Mouse (Mus musculus) adrenal gland, adult 8-10 months (tissue): ENCODE measurements around the gene Hist1h2ai. TPM values are rescaled to one million over a fixed set of nuclear protein-coding genes. Genes with fewer than 3 reads are reported as not detected.
"Not testable (repeated sequence)": the region's sequence is repeated elsewhere in the genome, so short reads cannot be mapped to it uniquely, and the experiment has no call there.

Experiments used
- DNase-seq: peaks from one replicate; pipeline ENCODE4 v3.0.0; 2022
- total RNA-seq, 4 experiments: library from RNA; stranded (reverse); gene quantifications; 2 replicates each; pipeline ENCODE4 v1.2.4; 2022

Hist1h2ai gene
- total RNA-seq, 4 experiments from 2014 or later: 2.1 to 9.9 (median 7.2) TPM

DNA sequence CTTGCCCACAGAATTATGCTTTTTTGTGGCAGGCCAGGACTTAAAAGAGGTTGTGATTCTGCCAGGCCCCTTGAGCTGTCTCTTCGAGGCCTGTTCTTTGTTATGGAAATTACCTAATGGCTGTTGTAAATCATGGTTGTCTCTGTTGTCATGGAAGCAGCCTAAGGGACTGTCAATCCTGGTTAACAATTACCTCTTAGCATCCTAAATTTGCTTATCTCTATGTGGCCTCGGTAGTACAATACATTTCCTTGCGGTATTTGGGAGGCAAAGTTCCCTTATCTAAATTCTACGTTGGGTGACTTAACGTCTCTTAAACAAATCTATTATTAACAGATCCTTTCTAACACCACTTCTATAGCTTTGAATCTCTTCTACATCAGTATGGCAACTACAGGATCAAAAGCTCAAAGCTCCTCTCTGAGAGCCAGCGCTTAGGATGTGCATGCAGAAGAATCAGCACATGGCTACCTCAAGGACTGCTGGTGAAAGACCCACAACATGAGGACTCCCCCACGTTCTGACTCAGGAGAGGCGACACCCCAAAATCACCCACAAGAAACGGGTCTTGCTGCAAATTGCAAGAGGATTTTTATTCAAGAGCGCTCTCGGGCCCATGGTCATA is 11.8 kb downstream of the Hist1h2ai start:
- DNase-seq: no peak

DNA sequence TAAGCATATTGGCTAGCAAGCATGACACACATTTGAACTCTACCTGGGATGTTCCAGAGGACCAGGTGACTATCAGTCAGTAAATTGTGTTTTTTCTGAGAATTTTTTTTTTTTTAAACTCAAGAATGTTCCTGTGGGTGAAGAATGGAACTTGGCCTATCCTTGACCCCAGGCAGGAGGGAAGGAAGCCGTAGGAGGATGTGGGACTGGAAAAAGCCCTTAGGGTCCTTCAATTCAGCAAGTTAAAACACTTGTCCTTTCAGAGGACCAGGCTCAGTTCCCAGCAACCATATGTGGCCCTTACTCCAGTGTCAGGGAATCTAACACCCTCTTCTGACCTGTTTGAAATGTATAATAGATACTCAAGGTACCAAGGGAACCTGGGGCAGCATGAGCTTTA is 13.3 kb downstream of the Hist1h2ai start:
- DNase-seq: no peak

DNA sequence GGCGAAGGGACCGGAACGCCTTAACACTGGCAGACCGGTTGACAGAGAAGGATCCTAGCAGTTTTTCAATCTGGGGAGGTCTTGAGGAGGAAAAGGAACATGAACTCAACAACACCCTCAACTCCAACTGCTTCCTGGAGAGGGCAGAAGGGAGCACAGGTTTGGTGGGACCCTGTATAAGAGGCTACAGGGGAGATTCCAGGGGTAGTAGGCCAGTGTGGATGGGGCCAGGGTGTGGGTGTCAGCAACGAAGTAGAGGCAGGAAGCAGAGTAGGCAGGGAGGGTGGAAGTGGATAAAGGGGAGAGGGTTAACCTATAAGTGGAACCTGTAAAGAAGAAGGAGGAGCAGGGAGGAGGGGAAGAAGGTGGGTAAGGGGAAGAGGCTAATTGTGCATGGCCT is 17.2 kb downstream of the Hist1h2ai start:
- DNase-seq: no peak

DNA sequence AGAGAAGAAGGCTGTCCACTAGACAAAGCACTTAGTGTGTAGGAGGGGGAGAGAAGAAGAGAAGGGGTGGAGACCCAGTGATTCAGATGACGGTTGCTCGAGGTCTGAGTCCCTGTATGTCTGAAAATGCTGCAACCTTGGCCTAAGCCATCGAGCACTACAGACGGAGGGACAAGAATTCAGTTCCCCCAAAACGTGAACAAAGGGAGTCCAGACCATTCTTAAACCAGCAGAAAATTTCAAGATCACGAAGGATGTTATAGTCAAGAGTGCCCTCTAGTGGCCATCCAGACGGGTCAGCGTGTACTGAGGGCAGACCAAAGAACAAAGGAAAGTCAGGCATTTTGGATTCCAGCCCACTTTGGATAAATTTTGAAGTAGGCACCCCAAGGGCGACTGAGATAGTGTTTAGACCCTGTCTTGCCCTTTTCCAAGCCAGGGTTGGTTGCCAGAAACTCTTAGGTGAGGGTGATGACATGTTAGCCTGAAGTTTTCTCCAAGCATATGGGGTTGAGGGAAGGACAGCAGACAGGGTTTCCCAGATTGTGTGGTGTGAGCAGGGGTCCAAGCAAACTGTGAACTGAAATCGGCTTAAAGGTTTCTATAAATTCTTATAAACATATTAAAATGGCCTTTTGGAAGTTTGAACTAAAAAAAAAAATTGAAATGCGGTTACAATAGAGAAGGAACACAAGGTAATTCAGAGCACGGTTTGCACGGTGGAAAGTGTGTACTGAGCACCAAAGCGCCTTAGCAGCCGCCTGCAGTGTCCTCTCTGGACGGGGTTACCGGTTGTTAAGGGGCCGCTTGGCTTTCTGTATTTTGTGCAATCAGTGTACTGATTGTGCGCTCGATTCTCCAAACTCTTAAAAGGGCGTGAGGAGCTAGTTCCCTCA is 18.0 kb downstream of the Hist1h2ai start:
- peak; percentile 58 for DNase-seq

DNA sequence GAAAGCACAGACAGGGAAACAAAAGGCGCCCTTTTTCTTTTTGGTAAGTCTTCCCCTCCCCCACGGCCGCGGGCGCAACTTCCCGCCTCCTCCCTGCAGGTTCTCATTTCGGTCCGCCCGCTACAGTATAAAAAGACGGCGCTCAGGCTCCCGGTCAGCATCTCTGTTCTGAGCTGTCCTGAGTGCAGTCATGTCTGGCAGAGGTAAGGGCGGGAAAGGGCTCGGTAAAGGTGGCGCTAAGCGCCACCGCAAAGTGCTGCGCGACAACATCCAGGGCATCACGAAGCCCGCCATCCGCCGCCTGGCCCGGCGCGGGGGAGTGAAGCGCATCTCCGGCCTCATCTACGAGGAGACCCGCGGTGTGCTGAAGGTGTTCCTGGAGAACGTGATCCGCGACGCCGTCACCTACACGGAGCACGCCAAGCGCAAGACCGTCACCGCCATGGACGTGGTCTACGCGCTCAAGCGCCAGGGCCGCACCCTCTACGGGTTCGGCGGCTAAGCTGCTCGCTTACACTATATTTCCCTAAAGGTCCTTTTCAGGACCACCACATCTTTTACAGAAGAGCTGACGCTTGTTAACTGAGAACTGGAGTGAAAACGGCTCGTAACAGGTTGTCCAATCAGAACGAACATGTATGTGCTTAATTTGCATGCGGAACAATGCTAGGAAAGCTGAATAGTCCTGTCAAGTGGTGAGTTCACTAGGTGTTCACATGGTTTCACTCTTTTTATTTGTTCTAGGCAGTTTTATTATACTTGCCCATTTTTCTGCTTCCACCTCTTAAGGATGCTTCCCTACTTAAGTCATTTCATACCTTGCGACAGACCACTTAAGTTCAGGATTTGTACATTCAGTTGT is 18.9 kb downstream of the Hist1h2ai start, which contains the start of gene Hist1h4j:
Gene Hist1h4j (plus strand): TSS at position 159 of the 862 bp plus-strand sequence.
- peak; percentile 47 for DNase-seq

DNA sequence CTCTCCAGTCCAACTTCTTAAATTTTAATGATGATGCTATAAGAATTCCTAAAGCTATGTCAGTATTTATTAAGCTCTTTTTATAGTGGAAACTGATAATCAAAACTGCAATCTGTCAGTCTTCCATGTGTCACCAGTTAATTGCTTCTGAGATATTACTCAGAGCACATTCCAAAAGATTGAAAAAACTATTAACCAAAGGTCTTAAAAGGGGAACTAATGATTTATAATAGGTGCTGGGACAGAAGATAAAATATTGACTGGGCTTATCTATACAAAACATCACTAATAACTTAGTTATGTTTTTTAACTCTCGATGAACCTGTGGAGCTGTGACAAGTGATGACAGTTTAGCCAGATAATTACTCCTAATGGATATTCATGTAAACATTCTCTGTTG is 28.8 kb downstream of the Hist1h2ai start:
- no peak for DNase-seq

DNA sequence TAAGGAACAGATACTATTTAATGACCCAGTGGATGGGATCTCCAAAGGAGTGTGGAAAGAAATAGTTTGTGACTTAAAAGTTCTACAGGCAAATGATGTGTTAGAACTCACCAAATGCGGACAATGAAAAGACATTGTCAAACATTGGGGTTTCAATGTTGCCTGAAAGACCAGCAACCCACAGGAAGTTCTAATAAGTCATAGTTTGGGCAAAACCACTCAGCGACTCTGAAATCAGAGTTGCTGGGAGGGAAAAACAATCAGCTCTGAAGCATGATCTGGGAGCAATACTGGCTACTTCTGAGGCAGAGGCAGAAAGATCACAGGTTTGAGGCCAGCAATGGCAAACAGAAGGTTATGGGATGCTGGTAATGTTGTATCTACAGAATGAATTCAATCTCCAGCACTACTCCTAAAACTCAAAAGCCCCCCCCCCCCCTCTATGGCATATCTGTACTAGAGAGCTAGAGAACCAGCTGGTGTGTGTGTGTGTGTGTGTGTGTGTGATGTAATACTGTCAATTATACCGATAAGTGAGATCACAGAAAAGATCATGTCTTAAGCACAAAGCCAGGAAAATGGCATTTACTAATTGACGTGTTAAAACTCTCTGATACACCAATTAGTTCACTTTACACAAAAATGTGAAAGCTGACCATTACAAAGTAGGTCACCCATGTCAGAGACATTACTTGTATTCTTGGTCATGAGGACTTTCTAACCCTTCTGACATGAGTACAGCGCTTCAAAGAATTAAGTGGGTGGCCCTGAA is 33.4 kb downstream of the Hist1h2ai start:
- no peak for DNase-seq

DNA sequence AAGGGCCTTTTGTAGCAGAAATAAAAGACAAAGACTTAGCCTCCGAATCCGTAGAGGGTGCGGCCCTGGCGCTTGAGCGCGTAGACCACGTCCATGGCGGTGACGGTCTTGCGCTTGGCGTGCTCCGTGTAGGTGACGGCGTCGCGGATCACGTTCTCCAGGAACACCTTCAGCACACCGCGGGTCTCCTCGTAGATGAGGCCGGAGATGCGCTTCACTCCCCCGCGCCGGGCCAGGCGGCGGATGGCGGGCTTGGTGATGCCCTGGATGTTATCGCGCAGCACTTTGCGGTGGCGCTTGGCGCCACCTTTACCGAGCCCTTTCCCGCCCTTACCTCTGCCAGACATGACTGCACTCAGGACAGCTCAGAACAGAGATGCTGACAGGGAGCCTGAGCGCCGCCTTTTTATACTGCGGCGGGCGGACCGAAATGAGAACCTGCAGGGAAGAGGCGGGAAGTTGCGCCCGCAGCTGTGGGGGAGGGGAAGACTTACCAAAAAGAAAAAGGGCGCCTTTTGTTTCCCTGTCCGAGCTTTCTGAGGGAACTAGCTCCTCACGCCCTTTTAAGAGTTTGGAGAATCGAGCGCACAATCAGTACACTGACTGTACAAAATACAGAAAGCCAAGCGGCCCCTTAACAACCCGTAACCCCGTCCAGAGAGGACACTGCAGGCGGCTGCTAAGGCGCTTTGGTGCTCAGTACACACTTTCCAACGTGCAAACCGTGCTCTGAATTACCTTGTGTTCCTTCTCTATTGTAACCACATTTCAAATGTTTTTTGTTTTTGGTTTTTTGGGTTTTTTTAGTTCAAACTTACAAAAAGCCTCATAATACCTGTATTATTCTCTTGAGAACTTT is 34.2 kb downstream of the Hist1h2ai start, which contains the start of gene Hist1h4k:
Gene Hist1h4k (minus strand): TSS at position 347 of the 859 bp plus-strand sequence.
- peak; percentile 83 for DNase-seq

DNA sequence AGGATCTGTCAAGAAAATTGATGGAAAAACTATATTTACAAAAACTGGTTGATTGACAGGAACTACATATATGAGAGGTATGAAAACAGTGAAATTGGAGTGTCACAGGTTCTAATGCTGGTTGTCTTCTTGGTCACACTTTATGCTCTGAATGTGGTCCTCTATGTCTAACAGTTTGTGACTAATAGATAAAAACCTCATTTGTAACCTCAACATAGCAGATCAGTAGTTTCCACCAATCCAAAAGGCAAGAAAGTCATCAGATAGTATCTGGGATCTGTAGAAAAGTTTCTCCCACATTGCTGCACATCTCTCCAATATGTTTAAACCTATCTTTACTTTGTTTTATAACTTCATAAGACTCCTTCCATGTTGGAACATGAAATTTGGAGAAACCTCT is 35.2 kb downstream of the Hist1h2ai start:
- DNase-seq: no peak

DNA sequence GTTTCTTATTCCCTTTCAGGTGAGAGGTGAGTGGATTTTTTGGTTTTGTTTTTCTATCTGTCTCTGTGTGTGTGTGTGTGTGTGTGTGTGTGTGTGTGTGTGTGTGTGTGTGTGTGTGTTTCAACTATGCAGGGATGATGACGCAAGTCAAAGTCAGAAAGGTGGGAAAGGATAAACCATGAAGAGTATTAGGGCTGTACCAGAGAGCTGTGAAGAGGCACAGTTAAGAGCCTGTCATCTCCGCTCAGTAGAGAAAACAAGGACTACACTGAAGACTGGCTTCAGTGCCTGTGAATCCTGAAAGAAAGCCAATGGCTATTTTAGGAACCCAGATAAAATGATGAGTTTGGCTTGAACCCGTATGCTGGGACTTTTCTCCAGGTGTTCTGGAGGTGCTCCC is 35.6 kb downstream of the Hist1h2ai start:
- DNase-seq: no peak

DNA sequence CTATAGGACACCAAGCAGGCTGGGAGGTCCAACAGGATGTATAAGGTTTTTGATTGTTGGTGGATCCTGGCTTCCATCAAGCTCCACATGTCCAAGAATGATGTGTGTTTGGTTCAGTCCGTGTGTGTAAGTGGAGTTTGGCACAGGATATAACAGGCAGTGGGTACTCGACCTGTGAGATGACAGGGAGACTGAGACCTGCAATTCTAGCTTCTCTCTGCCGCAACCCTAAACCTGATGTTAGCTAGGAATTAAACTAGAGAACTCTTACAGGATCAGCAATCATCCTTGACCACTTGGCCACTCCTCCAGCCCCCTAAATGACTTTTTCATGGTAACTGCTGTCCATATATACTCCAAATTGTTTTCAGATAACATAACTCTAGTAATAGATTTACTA is 36.1 kb downstream of the Hist1h2ai start:
- no peak for DNase-seq

DNA sequence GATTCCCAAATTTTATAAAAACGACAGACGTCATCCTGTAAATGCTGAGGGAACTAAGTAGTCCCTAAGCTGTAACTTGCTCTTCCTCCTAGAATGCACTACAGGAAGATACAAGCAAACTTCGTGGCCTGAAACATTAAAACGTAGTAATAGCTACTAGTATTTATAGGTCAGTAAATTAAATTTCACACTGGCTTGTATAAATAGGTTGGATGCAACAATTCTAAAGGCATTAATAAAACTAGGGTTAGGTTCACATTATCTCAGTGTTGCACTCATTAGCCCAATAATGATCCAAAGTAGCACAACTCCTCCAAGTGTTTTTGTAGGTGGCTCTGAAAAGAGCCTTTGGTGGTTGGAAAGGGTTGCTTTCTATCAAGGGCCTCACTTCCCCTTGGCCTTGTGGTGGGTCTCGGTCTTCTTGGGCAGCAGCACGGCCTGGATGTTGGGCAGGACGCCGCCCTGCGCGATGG is 36.9 kb downstream of the Hist1h2ai start:
- no peak for DNase-seq

DNA sequence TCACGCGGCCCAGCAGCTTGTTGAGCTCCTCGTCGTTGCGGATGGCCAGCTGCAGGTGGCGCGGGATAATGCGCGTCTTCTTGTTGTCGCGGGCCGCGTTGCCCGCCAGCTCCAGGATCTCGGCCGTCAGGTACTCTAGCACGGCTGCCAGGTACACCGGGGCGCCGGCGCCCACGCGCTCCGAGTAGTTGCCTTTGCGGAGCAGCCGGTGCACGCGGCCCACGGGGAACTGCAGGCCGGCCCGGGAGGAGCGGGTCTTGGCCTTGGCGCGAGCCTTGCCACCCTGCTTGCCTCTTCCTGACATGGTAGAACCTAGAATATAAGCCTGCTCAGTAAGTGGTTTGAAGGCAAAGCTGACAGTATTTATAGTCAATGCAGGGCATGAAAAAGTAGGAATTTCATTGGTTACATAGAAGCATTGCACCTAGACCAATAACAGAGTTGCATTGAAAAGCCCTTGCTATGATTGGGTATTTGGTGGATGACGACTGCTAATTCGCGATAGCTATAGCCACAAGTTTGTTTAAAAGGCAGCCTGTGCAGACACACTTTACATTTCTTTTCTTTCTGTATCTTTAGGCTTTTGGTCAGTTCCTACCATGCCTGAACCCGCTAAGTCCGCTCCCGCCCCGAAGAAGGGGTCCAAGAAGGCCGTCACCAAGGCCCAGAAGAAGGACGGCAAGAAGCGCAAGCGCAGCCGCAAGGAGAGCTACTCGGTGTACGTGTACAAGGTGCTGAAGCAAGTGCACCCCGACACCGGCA is 37.5 kb downstream of the Hist1h2ai start, which contains the start of the genes Hist1h2ak and Hist1h2bn:
Gene Hist1h2ak (minus strand): TSS at position 304 of the 762 bp plus-strand sequence.
Gene Hist1h2bn (plus strand): TSS at position 600 of the 762 bp plus-strand sequence.
- DNase-seq: peak; percentile 53

DNA sequence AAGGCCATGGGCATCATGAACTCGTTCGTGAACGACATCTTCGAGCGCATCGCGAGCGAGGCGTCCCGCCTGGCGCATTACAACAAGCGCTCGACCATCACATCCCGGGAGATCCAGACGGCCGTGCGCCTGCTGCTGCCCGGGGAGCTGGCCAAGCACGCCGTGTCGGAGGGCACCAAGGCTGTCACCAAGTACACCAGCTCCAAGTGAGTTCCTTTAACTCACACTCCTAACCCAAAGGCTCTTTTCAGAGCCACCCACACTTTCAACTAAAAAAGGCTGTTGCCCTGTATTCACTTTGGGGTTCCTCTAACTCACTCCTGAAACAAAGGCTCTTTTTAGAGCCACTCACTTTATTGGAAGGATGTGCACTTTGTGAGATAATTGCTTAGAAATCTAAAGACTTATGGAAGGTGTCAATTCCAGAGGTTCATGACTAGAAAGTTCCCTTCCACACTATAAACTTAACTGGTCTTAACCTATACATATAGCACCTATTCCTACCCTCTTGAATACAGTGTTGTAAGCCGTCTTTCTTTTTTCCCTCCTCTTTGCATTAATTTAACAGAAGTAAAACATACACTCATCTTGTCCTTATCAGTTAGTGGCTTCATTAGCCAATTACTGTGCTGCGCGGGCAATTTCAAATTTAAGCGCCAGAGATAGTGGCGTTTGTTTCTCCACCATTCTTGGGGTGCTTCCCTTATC is 38.2 kb downstream of the Hist1h2ai start:
- DNase-seq: not testable (repeated sequence)

DNA sequence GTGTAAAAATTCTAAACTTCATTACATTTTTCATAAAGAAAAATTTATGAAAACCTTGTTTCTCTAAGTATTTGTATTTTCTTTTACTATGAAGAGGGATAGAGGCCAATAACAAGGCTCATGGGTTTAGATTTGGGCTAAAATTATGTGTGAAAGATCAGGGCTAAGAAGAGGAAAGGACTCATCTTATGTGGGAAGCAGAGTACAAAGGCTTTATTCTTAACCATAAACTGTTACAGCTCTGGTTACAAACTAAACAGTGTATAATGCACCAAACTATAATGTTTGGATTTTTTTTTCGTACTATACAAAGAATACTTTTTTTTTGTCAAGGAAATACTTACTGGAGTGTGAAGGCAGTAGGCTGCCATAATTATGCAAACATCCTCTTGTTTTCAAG is 39.5 kb downstream of the Hist1h2ai start:
- DNase-seq: no peak
